In the genomic region with DNA sequence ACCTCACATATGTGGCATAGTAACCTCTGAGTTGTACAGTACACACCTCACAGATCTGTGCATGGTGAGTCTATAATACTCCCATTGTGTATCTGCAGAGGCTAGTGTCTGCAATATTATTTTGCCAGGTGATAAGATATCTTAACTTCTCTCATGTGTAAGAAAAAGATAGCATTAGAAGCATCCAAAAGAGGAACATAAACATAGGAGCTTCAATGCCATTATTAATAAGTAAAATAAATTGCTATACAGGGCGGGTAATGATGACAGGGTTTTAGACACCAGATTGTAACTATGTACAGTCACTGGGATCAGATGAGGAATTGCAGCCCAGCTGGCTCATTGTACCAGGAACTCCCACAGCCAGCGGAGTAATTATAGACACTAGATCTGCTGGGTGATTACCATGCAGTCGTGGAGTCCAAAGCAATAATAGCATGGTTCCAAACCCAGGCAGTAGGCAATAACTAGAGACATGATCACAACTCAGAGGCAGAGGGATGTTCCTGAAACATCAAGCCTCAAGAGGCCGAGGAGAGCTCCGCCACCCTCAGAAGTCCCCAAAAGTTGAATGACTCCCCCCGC, we compare ENCODE assay signal across 13 mouse cellular contexts. TPM values are rescaled to one million over a fixed set of nuclear protein-coding genes. Genes with fewer than 3 reads are reported as not detected.
DNase-seq lines count a peak whose midpoint lies in the region; ATAC-seq and TF ChIP-seq lines count a peak whose summit lies in the region.
"Had no signal": no experiment of that assay in that cellular context is flagged by ENCODE, and none has a peak within 500 bp of the region (broad histone marks: within the 10 kb centered on the region; RNA-seq: fewer than 3 reads in every experiment).

No protein-coding gene starts in this region.

- TF ChIP-seq CTCF in forebrain, postnatal 0 days (IDR thresholded peaks at IDR 0.05; ENCODE audit: low read depth), result no peak

- DNase-seq in forebrain, postnatal 0 days, result peak; percentile 18
- peak; percentile 65 for DNase-seq in right cerebral cortex, adult 18-20 months
- no peak for DNase-seq in right cerebral cortex, postnatal 4 days
- peak; percentile 61 for DNase-seq in left cerebral cortex, postnatal 14 days (ENCODE audit: low spot score in 2 of 2)
- DNase-seq in right cerebral cortex, postnatal 36 days (ENCODE audit: low spot score in 2 of 2), result peak; percentile 51 to 66
- no peak for DNase-seq in retina, embryonic 14.5 days (ENCODE audit: low spot score)
- no peak for DNase-seq in c-Kit-positive CD71-positive TER-119-positive erythroid progenitor cells, embryonic 14.5 days (ENCODE audit: low spot score)
- DNase-seq: cerebellum, adult 9-11 months; heart, adult 18-20 months; heart, postnatal 10 days had no signal

- H3K4me3 ChIP-seq in forebrain, postnatal 0 days (ENCODE audit: low read depth, low read length), result no peak overlapping the region
- H3K4me3 ChIP-seq in forebrain, embryonic 12.5 days (replicated peaks), result no peak overlapping the region
- H3K4me3 ChIP-seq: erythroblast, embryonic 14.5 days; megakaryocyte, embryonic 14.5 days had no signal

- intact Hi-C loops in left cerebral cortex, postnatal 14 days (cut with DNase I), result loop anchor here (2.0 kb wide), 1 partner anchor 31 kb away; the partner anchor contains the start of gene Ttyh1

- no peak overlapping the region for H3K4me2 ChIP-seq in forebrain, postnatal 0 days (ENCODE audit: low read depth)
- no peak overlapping the region for H3K4me2 ChIP-seq in forebrain, embryonic 12.5 days

- no peak overlapping the region for H3K9ac ChIP-seq in forebrain, postnatal 0 days
- H3K9ac ChIP-seq in forebrain, embryonic 12.5 days, result no peak overlapping the region

- no peaks in the 10 kb centered on the region for H3K9me3 ChIP-seq in forebrain, postnatal 0 days (ENCODE audit: low read length)
- no peaks in the 10 kb centered on the region for H3K9me3 ChIP-seq in forebrain, embryonic 12.5 days
- H3K9me3 ChIP-seq: megakaryocyte, embryonic 14.5 days had no signal

- no peaks in the 10 kb centered on the region for H3K27me3 ChIP-seq in forebrain, postnatal 0 days (ENCODE audit: insufficient read depth, low read length)
- no peaks in the 10 kb centered on the region for H3K27me3 ChIP-seq in forebrain, embryonic 12.5 days

- no peaks in the 10 kb centered on the region for H3K4me1 ChIP-seq in forebrain, postnatal 0 days (ENCODE audit: insufficient read depth)
- no peaks in the 10 kb centered on the region for H3K4me1 ChIP-seq in forebrain, embryonic 12.5 days

- WGBS in forebrain, postnatal 0 days, result 71% methylated on average over 6 of the region's 6 CpGs
- WGBS in forebrain, embryonic 12.5 days, result 83% methylated on average over 6 of the region's 6 CpGs

- ATAC-seq in forebrain, postnatal 0 days, result peak; percentile 32; the same call in 1 of the 2 replicates
- no peak for ATAC-seq in forebrain, embryonic 12.5 days (ENCODE audit: low FRiP score)

- H3K27ac ChIP-seq in forebrain, postnatal 0 days (ENCODE audit: low read depth, low read length), result no peak overlapping the region
- no peak overlapping the region for H3K27ac ChIP-seq in forebrain, embryonic 12.5 days

- H3K36me3 ChIP-seq in forebrain, postnatal 0 days (ENCODE audit: insufficient read depth), result no peaks in the 10 kb centered on the region
- H3K36me3 ChIP-seq in forebrain, embryonic 12.5 days (replicated peaks), result no peaks in the 10 kb centered on the region

RNA-seq across cellular contexts. Expression of gene Lair1, which starts 25.0 kb away (rescaled TPM):
- 2.0 and 3.2 TPM in 2 replicates for total RNA-seq in forebrain, postnatal 0 days (2014; rRNA removed)
- polyA plus RNA-seq in forebrain, postnatal 0 days (2015; fragmentation: Nextera tagmentation; extraction: Ambion mirVana), result 1.3 and 2.2 TPM in 2 replicates
- polyA plus RNA-seq in forebrain, embryonic 12.5 days (2016; fragmentation: Nextera tagmentation; extraction: Ambion mirVana), result 1.9 and 2.4 TPM in 2 replicates
- 1 to 10 TPM; 6.5 to 6.7 TPM for total RNA-seq in left cerebral cortex, postnatal 14 days (2021)
- polyA plus RNA-seq: erythroblast, embryonic 14.5 days had no signal

RNA-seq across cellular contexts. Expression of gene Ttyh1, which starts 31.2 kb away (rescaled TPM):
- 180 and 204 TPM in 2 replicates for total RNA-seq in forebrain, postnatal 0 days (2014; rRNA removed)
- polyA plus RNA-seq in forebrain, postnatal 0 days (2015; fragmentation: Nextera tagmentation; extraction: Ambion mirVana), result 90.0 and 160 TPM in 2 replicates
- 131 and 143 TPM in 2 replicates for polyA plus RNA-seq in forebrain, embryonic 12.5 days (2016; fragmentation: Nextera tagmentation; extraction: Ambion mirVana)
- 100 to 1,000 TPM; 837 to 867 TPM for total RNA-seq in left cerebral cortex, postnatal 14 days (2021)
- polyA plus RNA-seq: erythroblast, embryonic 14.5 days had no signal

RNA-seq across cellular contexts. Expression of gene Leng8, which starts 48.9 kb away (rescaled TPM):
- 124 and 174 TPM in 2 replicates for total RNA-seq in forebrain, postnatal 0 days (2014; rRNA removed)
- 20.5 and 35.8 TPM in 2 replicates for polyA plus RNA-seq in forebrain, postnatal 0 days (2015; fragmentation: Nextera tagmentation; extraction: Ambion mirVana)
- 104 and 115 TPM in 2 replicates for polyA plus RNA-seq in forebrain, embryonic 12.5 days (2016; fragmentation: Nextera tagmentation; extraction: Ambion mirVana)
- total RNA-seq in left cerebral cortex, postnatal 14 days (2021), result 100 to 1,000 TPM; 152 TPM

Comparison
In these comparisons a context has a peak if more than half of its experiments do, and no peak if none do; other contexts are left out.
1. DNase-seq: peak in forebrain, postnatal 0 days (single experiment), right cerebral cortex, adult 18-20 months (single experiment), left cerebral cortex, postnatal 14 days (2 of 2) and right cerebral cortex, postnatal 36 days (2 of 2); none in right cerebral cortex, postnatal 4 days (single experiment), retina, embryonic 14.5 days (single experiment) and c-Kit-positive CD71-positive TER-119-positive erythroid progenitor cells, embryonic 14.5 days (single experiment).